Mouse (Mus musculus) CH12.LX (cell line): Measurements from ENCODE around the gene Helb. TPM values are rescaled to one million over a fixed set of nuclear protein-coding genes. Genes with fewer than 3 reads are reported as not detected.

ENCODE experiments used
- DNase-seq: peaks from one replicate; pipeline ENCODE4 v3.0.0-alpha.2; 2013; ENCODE audit errors: extremely low read depth
- H3K27ac ChIP-seq: 2 replicates; pipeline ENCODE4 v1.5.1; 2012; ENCODE audit warnings: low read depth, mild to moderate bottlenecking, control low read depth, moderate library complexity; ENCODE audit not compliant: insufficient read depth
- H3K27me3 ChIP-seq: replicated peaks from 2 replicates; pipeline ENCODE3; 2012; ENCODE audit warnings: inconsistent platforms
- H3K36me3 ChIP-seq, 2 experiments: replicated peaks in 1 of 2; 2 replicates each; pipeline versions ENCODE3 to v1.6.1; 2012; ENCODE audit warnings: inconsistent platforms in 1 of 2, low read length in 1 of 2, mild to moderate bottlenecking in 1 of 2, mixed read lengths in 1 of 2, moderate library complexity in 1 of 2; ENCODE audit not compliant: control insufficient read depth in 1 of 2, insufficient read depth in 1 of 2
- H3K4me1 ChIP-seq, 2 experiments: 2 replicates each; pipeline ENCODE4 v1.6.1; 2012; ENCODE audit warnings: inconsistent platforms in 1 of 2, moderate library complexity in 1 of 2; ENCODE audit not compliant: insufficient read depth in 2 of 2, control insufficient read depth in 1 of 2
- H3K4me2 ChIP-seq: 2 replicates; pipeline ENCODE4 v1.6.1; 2012; ENCODE audit warnings: low read depth, mild to moderate bottlenecking, control low read depth; ENCODE audit not compliant: poor library complexity, insufficient read depth, severe bottlenecking
- H3K4me3 ChIP-seq, 3 experiments: fragments of 150-350 bp in 1 of 3; sonication (generic) in 1 of 3; replicated peaks in 1 of 3; 2 replicates each; pipeline versions ENCODE3 to v1.5.1; 2011 to 2012; ENCODE audit warnings: low read depth in 2 of 3, low read length in 2 of 3, mild to moderate bottlenecking in 2 of 3, moderate library complexity in 2 of 3, control low read depth in 1 of 3, improper control_type of control experiment in 1 of 3, inconsistent platforms in 1 of 3, mixed read lengths in 1 of 3; ENCODE audit not compliant: poor library complexity in 1 of 3
- H3K79me2 ChIP-seq: replicated peaks from 2 replicates; pipeline ENCODE4 v1.6.1; 2012; ENCODE audit warnings: mild to moderate bottlenecking, moderate library complexity; ENCODE audit not compliant: control insufficient read depth, poor library complexity, insufficient read depth, severe bottlenecking; ENCODE audit errors: extremely low read depth
- H3K9ac ChIP-seq: 2 replicates; pipeline ENCODE4 v1.6.1; 2012; ENCODE audit warnings: low read depth, mild to moderate bottlenecking, control low read depth, moderate library complexity; ENCODE audit not compliant: insufficient read depth
- H3K9me3 ChIP-seq: replicated peaks from 2 replicates; pipeline ENCODE3; 2012; ENCODE audit warnings: low read length, inconsistent platforms, mixed read lengths
- BHLHE40 ChIP-seq: IDR thresholded peaks from 2 replicates; pipeline ENCODE4 v1.6.1; 2011; ENCODE audit warnings: mild to moderate bottlenecking, low read depth, low read length, improper control_type of control experiment
- CTCF ChIP-seq, 2 experiments: IDR thresholded peaks in 1 of 2; conservative IDR thresholded peaks in 1 of 2; 2 replicates each; pipeline ENCODE4 v1.5.1; 2011 to 2012; ENCODE audit warnings: low read depth in 2 of 2, low read length in 2 of 2, improper control_type of control experiment in 1 of 2, inconsistent platforms in 1 of 2, mild to moderate bottlenecking in 1 of 2, moderate library complexity in 1 of 2
- ELF1 ChIP-seq: IDR thresholded peaks from 2 replicates; pipeline ENCODE4 v1.6.1; 2014; ENCODE audit warnings: low read depth, mild to moderate bottlenecking, inconsistent platforms, low read length, improper control_type of control experiment
- ETS1 ChIP-seq: conservative IDR thresholded peaks from 2 replicates; pipeline ENCODE4 v1.6.1; 2012; ENCODE audit warnings: low read depth, mild to moderate bottlenecking, inconsistent platforms, low read length, improper control_type of control experiment, moderate library complexity
- HCFC1 ChIP-seq: IDR thresholded peaks from 2 replicates; pipeline ENCODE4 v1.6.1; 2012; ENCODE audit warnings: low read depth, mild to moderate bottlenecking, inconsistent platforms, low read length, improper control_type of control experiment
- IRF4 ChIP-seq: IDR thresholded peaks from 2 replicates; pipeline ENCODE4 v1.6.1; 2014; ENCODE audit warnings: low read depth, mild to moderate bottlenecking, inconsistent platforms, low read length, improper control_type of control experiment
- MAFK ChIP-seq: IDR thresholded peaks from 2 replicates; pipeline ENCODE4 v1.6.1; 2011; ENCODE audit warnings: low read length, improper control_type of control experiment; ENCODE audit not compliant: insufficient replicate concordance
- MAX ChIP-seq: IDR thresholded peaks from 2 replicates; pipeline ENCODE4 v1.6.1; 2011; ENCODE audit warnings: low read length, improper control_type of control experiment
- MAZ ChIP-seq: IDR thresholded peaks from 2 replicates; pipeline ENCODE4 v1.6.1; 2012; ENCODE audit warnings: low read depth, mild to moderate bottlenecking, inconsistent platforms, low read length, improper control_type of control experiment, moderate library complexity
- MEF2A ChIP-seq: IDR thresholded peaks from 2 replicates; pipeline ENCODE4 v1.6.1; 2014; ENCODE audit warnings: low read depth, mild to moderate bottlenecking, inconsistent platforms, low read length, improper control_type of control experiment, borderline replicate concordance
- MYC ChIP-seq: IDR thresholded peaks from 2 replicates; pipeline ENCODE4 v1.6.1; 2011; ENCODE audit warnings: low read depth, mild to moderate bottlenecking, improper control_type of control experiment, low read length
- NELFE ChIP-seq: IDR thresholded peaks from 2 replicates; pipeline ENCODE4 v1.6.1; 2011; ENCODE audit warnings: low read depth, low read length, improper control_type of control experiment
- NRF1 ChIP-seq: IDR thresholded peaks from 2 replicates; pipeline ENCODE4 v1.6.1; 2014; ENCODE audit warnings: low read depth, mild to moderate bottlenecking, inconsistent platforms, low read length, improper control_type of control experiment, moderate library complexity
- PAX5 ChIP-seq: IDR thresholded peaks from 2 replicates; pipeline ENCODE4 v1.6.1; 2012; ENCODE audit warnings: low read length, inconsistent platforms, mixed read lengths
- POLR2A ChIP-seq: IDR thresholded peaks from 2 replicates; pipeline ENCODE4 v1.6.1; 2011; ENCODE audit warnings: low read depth, mild to moderate bottlenecking, improper control_type of control experiment, low read length
- POLR2AphosphoS2 ChIP-seq: IDR thresholded peaks from 2 replicates; pipeline ENCODE4 v1.6.1; 2011; ENCODE audit warnings: low read depth, low read length, improper control_type of control experiment
- RAD21 ChIP-seq: IDR thresholded peaks from 2 replicates; pipeline ENCODE4 v1.6.1; 2011; ENCODE audit warnings: low read depth, mild to moderate bottlenecking, low read length, improper control_type of control experiment, moderate library complexity
- SIN3A ChIP-seq: IDR thresholded peaks from 2 replicates; pipeline ENCODE4 v1.6.1; 2012; ENCODE audit warnings: low read length, improper control_type of control experiment, inconsistent platforms
- SMC3 ChIP-seq: IDR thresholded peaks from 2 replicates; pipeline ENCODE4 v1.6.1; 2011; ENCODE audit warnings: low read depth, low read length, improper control_type of control experiment
- TBP ChIP-seq: conservative IDR thresholded peaks from 2 replicates; pipeline ENCODE4 v1.6.1; 2011; ENCODE audit warnings: low read depth, low read length, improper control_type of control experiment
- TCF12 ChIP-seq: IDR thresholded peaks from 2 replicates; pipeline ENCODE4 v1.6.1; 2014; ENCODE audit warnings: low read depth, mild to moderate bottlenecking, inconsistent platforms, low read length, improper control_type of control experiment
- USF2 ChIP-seq: conservative IDR thresholded peaks from 2 replicates; pipeline ENCODE4 v1.6.1; 2011; ENCODE audit warnings: low read depth, low read length, improper control_type of control experiment
- ZC3H11A ChIP-seq: IDR thresholded peaks from 2 replicates; pipeline ENCODE4 v1.6.1; 2012; ENCODE audit warnings: low read depth, mild to moderate bottlenecking, inconsistent platforms, low read length, improper control_type of control experiment
- ZKSCAN1 ChIP-seq: IDR thresholded peaks from 2 replicates; pipeline ENCODE4 v1.6.1; 2012; ENCODE audit warnings: low read depth, inconsistent platforms, low read length, improper control_type of control experiment, borderline replicate concordance
- ZMIZ1 ChIP-seq: IDR thresholded peaks from 2 replicates; pipeline ENCODE4 v1.6.1; 2012; ENCODE audit warnings: low read depth, mild to moderate bottlenecking, inconsistent platforms, low read length, improper control_type of control experiment
- dilution Hi-C: fragments of 300-500 bp; cut with MboI; formaldehyde crosslinking; loops from 2 replicates; pipeline ENCODE4 v1.14.3; 2020; ENCODE audit warnings: low sequenced_read_pairs; ENCODE audit not compliant: extremely low pct_unique_long_range_greater_than_20kb, extremely low pct_ligation_motif_present
- in situ Hi-C: fragments of 300-500 bp; cut with MboI; formaldehyde crosslinking; loops from 3 replicates; pipeline ENCODE4 v1.14.3; 2019; ENCODE audit warnings: low sequenced_read_pairs, low pct_ligation_motif_present, low pct_unique_long_range_greater_than_20kb, mixed read lengths
- polyA plus RNA-seq: library from polyadenylated mRNA; unstranded; fragments of >175 nt; gene quantifications from 2 replicates; pipeline ENCODE4 v1.2.1, GENCODE M21; 2012; ENCODE audit warnings: low read depth; ENCODE audit not compliant: insufficient read length
- total RNA-seq, 2 experiments: library from RNA; depleted of rRNA; stranded (reverse); fragments of 300-350 nt in 1 of 2; fragments of >200 nt in 1 of 2; gene quantifications; 2 replicates each; pipeline ENCODE4 v1.2.3; 2012 to 2014

Gene Helb
- total and polyA plus RNA-seq, 3 experiments: 15.6 to 22.0 (median 16.4) TPM

GRCm38 (mm10) chr10:120092548-120092947 lies 20.2 kb downstream of the Helb start:
- dilution Hi-C loops: no loop called here
- Histone ChIP-seq H3K27me3 (no peaks in the 10 kb centered on the region), H3K27ac (no peak overlapping the region), H3K9me3 (no peaks in the 10 kb centered on the region)
- DNase-seq: peak; percentile 32
- TF ChIP-seq ZMIZ1: no peak
- TF ChIP-seq CTCF (conservative IDR thresholded peaks at IDR 0.05 in 1 of 2, IDR thresholded peaks at IDR 0.05 in 1 of 2; ENCODE audit: low read depth in 2 of 2, low read length in 2 of 2): peak; percentile 45 to 48; a peak in 3 of 4 replicates
- peak; percentile 25 for TF ChIP-seq RAD21
- TF ChIP-seq, all 38 proteins: peak for 2
- Histone ChIP-seq H3K9ac (no peak overlapping the region), H3K4me2 (no peak overlapping the region), H3K36me3 (peaks cover 61 to 92% of the 10 kb centered on the region in 2 experiments), H3K4me3 (no peak overlapping the region), H3K79me2 (no peaks in the 10 kb centered on the region), H3K4me1 (no peaks in the 10 kb centered on the region)
- in situ Hi-C loops: no loop called here

- DNase-seq: no peak
- TF ChIP-seq CTCF (conservative IDR thresholded peaks at IDR 0.05 in 1 of 2, IDR thresholded peaks at IDR 0.05 in 1 of 2; ENCODE audit: low read depth in 2 of 2, low read length in 2 of 2): peak in 1 of 2 experiments; percentile 56; a peak in 2 of 4 replicates
- peak; percentile 54 for TF ChIP-seq SMC3
- TF ChIP-seq USF2: no peak
- peak; percentile 44 for TF ChIP-seq RAD21
- TF ChIP-seq TBP: no peak
- dilution Hi-C loops: no loop called here
- H3K36me3 ChIP-seq: peaks cover 0 to 11% of the 10 kb centered on the region in 2 experiments
- no peak overlapping the region for H3K4me2 ChIP-seq
- no peak overlapping the region for H3K27ac ChIP-seq
- H3K79me2 ChIP-seq: no peaks in the 10 kb centered on the region
- no peak overlapping the region for H3K9ac ChIP-seq
- H3K4me1 ChIP-seq: peaks cover 8 to 15% of the 10 kb centered on the region in 2 experiments
- H3K9me3 ChIP-seq: no peaks in the 10 kb centered on the region
- in situ Hi-C loops: no loop called here
- no peak overlapping the region for H3K4me3 ChIP-seq
- H3K27me3 ChIP-seq: no peaks in the 10 kb centered on the region
Observed at GRCm38 (mm10) chr10:120077850-120078249, 34.9 kb downstream of the Helb start.

GRCm38 (mm10) chr10:120066319-120066718 lies 46.5 kb downstream of the Helb start:
- peak; percentile 55 for DNase-seq
- H3K4me2 ChIP-seq: no peak overlapping the region
- no peaks in the 10 kb centered on the region for H3K27me3 ChIP-seq
- H3K36me3 ChIP-seq: no peaks in the 10 kb centered on the region
- H3K27ac ChIP-seq: peak overlapping the region; percentile 42; the same call in 1 of the 2 replicates
- H3K4me1 ChIP-seq: peaks cover 10 to 25% of the 10 kb centered on the region in 2 experiments
- in situ Hi-C loops (no loop called here), dilution Hi-C loops (no loop called here)
- H3K9me3 ChIP-seq: peaks cover 3% of the 10 kb centered on the region
- TF ChIP-seq MEF2A (no peak), POLR2AphosphoS2 (no peak), NRF1 (peak; percentile 42; the same call in 1 of the 2 replicates), HCFC1 (no peak), MAFK (no peak), NELFE (no peak), ELF1 (peak; percentile 75), ETS1 (no peak), SIN3A (no peak), ZKSCAN1 (no peak), PAX5 (no peak), TCF12 (peak; percentile 24; the same call in 1 of the 2 replicates), BHLHE40 (no peak), MYC (no peak), POLR2A (no peak), RAD21 (no peak), ZC3H11A (no peak), USF2 (no peak), MAX (0 out of 2 replicates have a peak, but pooled peaks have one; percentile 49), ZMIZ1 (no peak), IRF4 (peak; percentile 35; the same call in 1 of the 2 replicates), MAZ (no peak)
- H3K9ac ChIP-seq: 0 out of 2 replicates have a peak overlapping the region, but pooled peaks have one; percentile 2
- H3K79me2 ChIP-seq: no peaks in the 10 kb centered on the region
- no peak overlapping the region for H3K4me3 ChIP-seq
